ENCODE assay signal across 25 mouse cellular contexts in genomic region chr8:129066834-129067233, GRCm38 (mm10). TPM values are rescaled to one million over a fixed set of nuclear protein-coding genes. Genes with fewer than 3 reads are reported as not detected.
"Had no signal": no experiment of that assay in that cellular context is flagged by ENCODE, and none has a peak within 500 bp of the region (broad histone marks: within the 10 kb centered on the region; RNA-seq: fewer than 3 reads in every experiment).

Gene Ccdc7b, plus strand, starts transcription at chr8:129067134.

RNA-seq across cellular contexts. Expression of gene Ccdc7b, which starts in this region (rescaled TPM):
- polyA plus RNA-seq: heart, embryonic 10.5 days; heart, embryonic 11.5 days; heart, embryonic 12.5 days; heart, embryonic 13.5 days; heart, embryonic 14.5 days; heart, embryonic 15.5 days; heart, embryonic 16.5 days; heart, postnatal 0 days; hindbrain, embryonic 10.5 days; hindbrain, embryonic 12.5 days; hindbrain, embryonic 13.5 days; hindbrain, embryonic 14.5 days; hindbrain, embryonic 15.5 days; hindbrain, embryonic 16.5 days; hindbrain, postnatal 0 days; inflammation-experienced regulatory T-cells, adult 6 months; intestine, embryonic 14.5 days; intestine, embryonic 15.5 days; intestine, embryonic 16.5 days; intestine, postnatal 0 days; kidney, adult 2 months; kidney, embryonic 14.5 days; kidney, embryonic 16.5 days; kidney, postnatal 0 days; large intestine, adult 2 months had no signal
